Mouse (Mus musculus) liver, postnatal 0 days (tissue): ENCODE results near the gene Lmx1a.

ENCODE experiments used
- CTCF ChIP-seq: sonication (generic); IDR thresholded peaks from 2 replicates; pipeline ENCODE4 v1.5.1; 2016; ENCODE audit warnings: antibody characterized with exemption, low read depth
- EP300 ChIP-seq: IDR thresholded peaks from 2 replicates; pipeline ENCODE4 v1.6.1; 2016; ENCODE audit warnings: antibody characterized with exemption, low read depth, mild to moderate bottlenecking

- TF ChIP-seq CTCF = peak; percentile 85
- TF ChIP-seq EP300 = no peak
These were observed 19.2 kb upstream of the Lmx1a start for GRCm38 (mm10) chr1:167669796-167670195.
